Mouse (Mus musculus): ENCODE measurements around the gene Amer1.

Gene Amer1

GRCm38 (mm10) chrX:95444776-95445111, at the start of gene Amer1:
Amer1 (minus strand) TSS chrX:95444872.
- peak; percentile 87 for DNase-seq (ENCODE audit: low read depth, low spot score)

- no peak for DNase-seq (ENCODE audit: low read depth, low spot score)
Measured at GRCm38 (mm10) chrX:95457166-95457565, 12.5 kb upstream of the Amer1 start.

GRCm38 (mm10) chrX:95445866-95446265, 1.2 kb upstream of the Amer1 start:
- no peak for DNase-seq (ENCODE audit: low read depth, low spot score)

- no peak for DNase-seq (ENCODE audit: low read depth, low spot score)
Measured at GRCm38 (mm10) chrX:95445141-95445540, 469 bp upstream of the Amer1 start.

GRCm38 (mm10) chrX:95443898-95444775, 535 bp downstream of the Amer1 start:
- peak; percentile 21 for DNase-seq (ENCODE audit: low read depth, low spot score)

- DNase-seq (ENCODE audit: low read depth, low spot score): no peak
Measured at GRCm38 (mm10) chrX:95443390-95443789, 1.3 kb downstream of the Amer1 start.

GRCm38 (mm10) chrX:95442261-95442660, 2.4 kb downstream of the Amer1 start:
- no peak for DNase-seq (ENCODE audit: low read depth, low spot score)

- no peak for DNase-seq (ENCODE audit: low read depth, low spot score)
Measured at GRCm38 (mm10) chrX:95441290-95441689, 3.4 kb downstream of the Amer1 start.

- DNase-seq (ENCODE audit: low read depth, low spot score): no peak
Measured at GRCm38 (mm10) chrX:95438491-95438890, 6.2 kb downstream of the Amer1 start.

GRCm38 (mm10) chrX:95437236-95437635, 7.4 kb downstream of the Amer1 start:
- no peak for DNase-seq (ENCODE audit: low read depth, low spot score)

GRCm38 (mm10) chrX:95373101-95373500, 71.6 kb downstream of the Amer1 start:
- no peak for DNase-seq (ENCODE audit: low read depth, low spot score)
